Mouse (Mus musculus) cerebellum, postnatal 36 days (tissue): ENCODE results near the gene Gpa33.
"Not testable (repeated sequence)": the region's sequence is repeated elsewhere in the genome, so short reads cannot be mapped to it uniquely, and the experiment has no call there.

ENCODE experiments used
- DNase-seq, 2 experiments: peaks; one replicate each; pipeline ENCODE4 v3.0.0; 2021 to 2022; ENCODE audit warnings: mixed read lengths in 2 of 2

Gpa33 gene

DNA sequence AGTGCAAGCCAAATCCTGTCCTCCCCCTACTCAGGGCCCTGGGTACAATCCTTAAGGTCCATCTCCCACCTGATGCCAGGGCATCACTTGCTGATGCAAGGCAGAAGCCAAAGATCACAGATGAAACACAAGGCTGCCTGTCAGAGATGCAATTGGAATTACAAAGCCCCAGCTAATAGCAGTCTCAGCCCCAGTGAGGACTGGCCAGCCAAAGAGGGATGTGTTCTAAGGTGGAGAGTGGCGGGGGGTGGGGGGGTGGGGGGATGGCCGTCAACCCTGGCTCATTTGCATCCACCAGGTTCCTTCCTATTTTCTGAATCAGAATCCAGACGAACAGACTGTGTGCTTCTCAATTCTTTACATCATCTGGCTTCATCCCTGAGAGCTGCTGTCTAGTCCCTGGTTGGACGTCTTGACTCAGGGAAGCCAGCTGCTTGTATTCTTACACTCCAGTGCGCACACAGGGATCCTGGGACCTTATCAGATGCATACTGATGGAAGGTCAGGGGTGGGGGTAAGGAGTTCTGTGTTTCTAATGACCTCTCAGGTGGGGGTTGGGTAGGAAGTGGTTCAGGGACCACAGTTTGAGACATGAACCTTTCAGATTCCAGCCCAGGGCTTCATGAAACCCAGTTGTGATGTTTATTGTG lies 5.2 kb downstream of the Gpa33 start:
- DNase-seq = no peak

DNA sequence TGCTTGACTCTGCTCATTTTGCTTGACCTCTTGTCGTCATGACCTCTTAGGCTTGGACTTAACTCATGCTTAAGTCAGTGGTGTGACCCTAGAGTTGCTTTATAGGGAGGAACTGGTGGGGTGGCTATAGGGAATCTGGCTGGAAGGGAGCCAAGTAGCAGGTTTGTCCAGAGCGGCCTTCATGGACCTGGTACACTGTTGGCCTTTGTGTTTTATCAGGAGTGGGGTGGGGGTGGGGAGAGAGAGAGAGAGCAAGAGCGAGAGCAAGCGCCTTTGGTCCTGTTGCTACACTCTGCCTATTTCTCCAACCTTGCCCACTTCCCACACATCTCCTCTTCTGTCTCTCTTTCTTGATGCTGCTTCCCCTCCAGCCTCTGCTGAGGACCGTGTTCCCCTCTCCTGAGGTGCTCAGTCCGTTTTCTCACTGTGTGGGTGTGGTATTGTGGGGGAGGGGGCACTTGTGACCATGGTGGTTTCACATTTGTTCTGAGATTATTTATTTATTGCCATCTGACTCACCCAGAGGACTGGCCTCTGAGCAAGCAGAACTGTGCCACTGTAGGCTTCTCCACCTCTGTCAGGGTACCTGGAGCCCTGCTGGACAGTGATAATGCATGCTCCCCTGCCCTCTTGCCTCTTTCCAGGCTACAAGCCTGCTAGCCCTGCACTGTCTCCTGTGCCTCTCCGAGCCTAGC lies 7.4 kb downstream of the Gpa33 start:
- no peak for DNase-seq

DNA sequence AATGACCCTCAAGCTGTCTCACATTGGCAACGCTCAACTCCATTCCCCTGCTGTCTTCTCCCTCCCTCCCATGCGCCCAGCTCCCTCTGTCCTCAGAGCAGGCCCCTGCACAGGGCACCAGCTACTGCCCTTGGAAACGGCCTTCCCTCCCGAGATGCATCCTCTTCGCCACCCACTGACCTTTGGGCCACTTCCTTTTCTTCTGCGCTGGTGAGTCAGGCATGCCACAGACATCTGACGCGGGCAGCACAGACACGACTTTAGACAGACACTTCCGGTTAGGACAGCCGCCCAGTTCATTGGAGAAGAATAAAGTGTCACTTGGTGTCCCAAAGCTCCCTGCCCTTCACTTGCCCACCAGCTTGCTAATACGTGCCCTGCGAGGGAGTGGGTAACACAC lies 8.1 kb downstream of the Gpa33 start:
- DNase-seq = no peak

DNA sequence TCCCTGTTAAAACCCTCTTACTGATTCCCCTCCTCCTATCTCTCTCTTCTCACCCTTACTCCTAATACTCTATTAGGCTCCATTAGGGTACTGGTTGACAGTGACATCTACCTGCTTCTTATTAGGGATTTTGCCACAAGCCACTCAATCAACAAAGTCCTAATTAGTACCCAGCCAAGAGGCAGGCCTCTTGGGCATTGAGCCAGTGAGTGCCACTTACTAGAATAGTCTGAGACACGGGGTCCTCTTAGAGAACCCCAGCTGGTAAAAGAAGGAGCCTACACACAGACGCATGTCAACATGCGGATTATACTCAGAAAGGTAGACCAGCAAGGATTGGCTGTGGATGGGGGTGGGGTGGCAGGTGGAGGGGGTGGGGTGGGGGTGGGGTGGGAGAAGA lies 9.1 kb downstream of the Gpa33 start:
- no peak for DNase-seq

DNA sequence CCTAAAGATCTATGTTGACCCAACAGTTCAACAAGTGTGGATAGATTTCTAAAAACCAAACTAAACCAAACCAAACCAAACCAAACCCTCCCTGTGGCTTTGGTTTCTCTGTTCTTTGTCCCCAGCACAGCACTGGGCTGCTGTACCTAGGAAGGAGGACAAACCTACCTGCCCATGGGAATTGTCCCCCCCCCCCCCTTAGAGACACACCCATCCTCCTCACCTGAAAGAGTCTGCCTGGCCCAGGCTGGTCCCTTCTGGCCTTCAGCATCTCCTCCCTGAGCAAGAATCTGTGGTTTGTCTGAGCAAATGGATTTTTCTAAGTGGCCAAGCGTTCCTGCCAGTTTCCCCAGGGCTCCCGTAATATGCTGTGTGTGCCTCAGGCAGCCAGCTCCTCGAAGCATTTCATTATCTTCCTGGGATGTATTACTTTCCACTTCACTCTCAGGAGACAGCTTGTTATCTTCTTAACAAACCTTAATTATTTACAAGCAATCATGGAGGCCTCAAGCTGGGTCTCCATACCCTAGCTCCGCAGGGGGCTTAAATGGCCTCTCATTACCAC lies 9.7 kb downstream of the Gpa33 start:
- no peak for DNase-seq

DNA sequence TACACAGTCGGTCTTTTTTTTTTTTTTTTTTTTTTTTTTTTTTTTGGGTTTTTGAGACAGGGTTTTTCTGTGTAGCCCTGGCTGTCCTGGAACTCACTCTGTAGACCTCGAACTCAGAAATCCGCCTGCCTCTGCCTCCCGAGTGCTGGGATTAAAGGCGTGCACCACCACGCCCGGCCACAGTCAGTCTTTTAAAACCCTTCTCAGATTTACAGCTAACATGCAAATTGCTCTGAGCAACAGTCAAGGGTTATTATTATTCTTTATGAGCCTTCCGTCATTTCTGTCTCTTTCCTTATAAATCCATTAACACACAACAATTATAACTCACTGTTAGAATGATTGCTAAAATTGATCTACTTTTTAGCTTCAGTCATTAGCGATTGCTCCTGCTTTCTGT lies 11.8 kb downstream of the Gpa33 start:
- DNase-seq = not testable (repeated sequence)

DNA sequence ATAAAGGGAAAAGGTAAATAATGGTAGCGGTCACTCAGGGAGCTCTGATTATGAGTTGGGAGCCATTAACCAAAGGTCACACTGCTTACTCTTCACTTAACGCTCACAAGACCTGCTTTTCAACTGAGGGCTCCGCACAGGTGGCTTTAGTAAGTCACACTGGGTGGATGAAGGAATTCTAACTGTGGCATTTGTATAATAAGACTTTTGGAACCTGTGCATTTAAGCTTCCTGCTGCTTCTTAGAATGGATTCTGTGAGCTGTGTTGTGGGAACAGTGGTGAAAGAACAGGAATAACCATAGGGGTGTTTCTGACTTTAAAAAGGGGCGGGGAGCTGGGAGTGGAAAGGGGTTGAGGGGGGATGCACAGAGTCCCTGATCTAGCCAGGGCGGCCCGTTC lies 12.3 kb downstream of the Gpa33 start:
- DNase-seq = no peak

DNA sequence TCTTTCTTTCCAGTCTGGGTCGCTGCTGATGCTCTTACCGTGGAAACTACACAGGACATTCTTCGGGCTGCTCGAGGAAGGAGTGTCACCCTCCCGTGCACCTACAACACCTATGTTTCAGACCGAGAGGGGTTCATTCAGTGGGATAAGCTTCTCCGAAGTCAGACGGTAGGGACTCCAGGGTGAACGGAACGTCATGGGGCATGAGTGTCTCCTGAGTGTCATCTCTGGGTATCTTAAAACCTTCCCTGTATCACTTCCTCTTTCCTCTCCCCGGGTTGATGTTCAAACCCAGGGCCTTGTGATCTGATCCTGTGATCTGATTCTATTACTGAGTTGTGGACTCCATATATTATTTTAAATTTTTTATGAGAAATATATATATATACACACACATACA lies 16.6 kb downstream of the Gpa33 start:
- no peak for DNase-seq

DNA sequence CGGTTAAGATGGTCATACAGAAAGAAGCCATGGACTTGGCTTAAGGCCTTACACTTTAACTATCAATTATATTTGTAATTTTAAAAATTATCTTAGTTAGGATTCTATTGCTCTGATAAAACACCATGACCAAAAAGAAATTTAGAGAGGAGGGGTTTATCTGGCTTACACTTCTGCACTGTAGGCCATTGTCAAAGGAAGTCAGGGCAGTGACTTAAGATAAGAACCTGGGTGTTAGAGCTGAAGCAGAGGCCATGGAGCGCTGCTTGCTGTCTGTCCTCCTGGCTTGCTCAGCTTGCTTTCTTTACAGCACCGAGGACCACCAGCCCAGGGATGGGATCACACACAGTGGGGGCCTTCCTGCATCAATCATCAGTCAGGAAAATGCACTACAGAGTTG lies 17.6 kb downstream of the Gpa33 start:
- DNase-seq = no peak

DNA sequence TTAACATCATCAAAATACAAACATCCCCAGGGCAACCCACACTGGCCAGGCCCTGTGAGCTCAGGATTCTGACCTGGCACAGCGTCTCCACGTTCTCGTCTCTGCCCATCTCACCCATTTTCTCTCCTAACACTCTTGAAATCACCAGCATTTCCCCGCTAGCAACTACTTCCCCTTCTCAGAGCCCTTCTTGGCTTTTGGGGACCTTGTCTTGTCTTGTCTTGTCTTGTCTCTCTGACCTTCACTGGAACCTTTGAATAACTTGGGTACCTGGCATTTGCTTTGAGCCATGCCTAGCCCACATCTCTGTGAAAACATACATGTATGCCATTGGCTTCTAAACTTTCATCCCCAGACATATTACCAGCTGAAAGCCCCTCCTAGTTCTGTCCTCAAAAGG lies 19.4 kb downstream of the Gpa33 start:
- DNase-seq = no peak

DNA sequence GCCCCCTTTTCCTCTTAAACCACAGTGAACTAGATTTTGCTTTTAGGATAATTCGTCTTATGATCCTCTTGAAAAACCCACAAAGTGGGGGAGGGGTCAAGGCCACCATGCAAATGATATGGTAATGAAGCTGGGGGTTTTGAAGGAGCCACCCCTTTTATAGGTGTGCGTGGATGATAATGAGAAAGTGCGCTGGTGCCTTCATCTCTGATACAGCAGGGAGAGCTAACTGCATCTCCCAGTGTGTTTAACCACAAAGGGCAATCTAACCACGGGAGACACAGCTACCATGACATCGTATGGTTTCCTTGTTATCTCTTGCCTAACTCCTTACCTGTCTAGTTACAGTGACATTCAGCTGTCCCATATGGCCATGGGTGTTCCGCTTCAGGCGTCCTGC lies 20.0 kb downstream of the Gpa33 start:
- DNase-seq = no peak

DNA sequence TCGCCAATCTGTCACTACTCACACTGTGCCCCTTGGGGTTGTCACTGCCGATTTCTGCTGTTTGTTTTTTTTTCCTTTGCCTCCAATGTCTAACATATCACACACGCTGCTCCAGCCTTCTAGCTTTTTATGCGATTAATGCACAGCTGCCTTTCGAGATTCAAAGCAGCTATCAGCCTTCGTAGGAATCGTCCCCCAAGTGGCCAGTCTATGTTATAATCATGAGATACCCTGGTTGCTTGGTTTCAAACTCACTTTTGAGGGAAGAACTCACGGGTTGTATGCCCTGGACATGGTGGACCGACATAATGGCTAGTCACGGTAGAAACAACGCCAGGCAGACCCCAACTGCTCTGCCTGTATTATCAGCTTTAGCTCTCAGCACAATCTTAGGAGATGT lies 21.3 kb downstream of the Gpa33 start:
- DNase-seq = no peak

DNA sequence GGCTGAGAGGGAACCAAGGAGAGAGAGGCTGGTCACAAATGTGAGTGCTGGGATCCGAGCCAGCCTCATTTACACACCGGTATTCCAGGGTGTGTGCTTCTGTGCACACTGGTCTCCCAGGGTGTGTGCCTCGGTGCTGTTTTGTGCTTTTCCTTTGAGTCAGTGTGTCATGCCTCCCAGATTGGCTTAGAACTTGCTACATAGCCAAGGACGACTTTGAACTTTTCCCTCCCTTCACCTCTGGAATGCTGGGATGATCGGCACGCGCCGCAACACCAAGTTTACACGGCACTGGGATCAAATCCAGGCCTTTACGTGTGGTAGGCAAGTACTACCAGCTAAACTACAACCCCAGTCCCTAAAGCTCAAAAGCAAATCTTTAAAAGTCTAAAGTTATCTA lies 22.0 kb downstream of the Gpa33 start:
- DNase-seq = no peak

DNA sequence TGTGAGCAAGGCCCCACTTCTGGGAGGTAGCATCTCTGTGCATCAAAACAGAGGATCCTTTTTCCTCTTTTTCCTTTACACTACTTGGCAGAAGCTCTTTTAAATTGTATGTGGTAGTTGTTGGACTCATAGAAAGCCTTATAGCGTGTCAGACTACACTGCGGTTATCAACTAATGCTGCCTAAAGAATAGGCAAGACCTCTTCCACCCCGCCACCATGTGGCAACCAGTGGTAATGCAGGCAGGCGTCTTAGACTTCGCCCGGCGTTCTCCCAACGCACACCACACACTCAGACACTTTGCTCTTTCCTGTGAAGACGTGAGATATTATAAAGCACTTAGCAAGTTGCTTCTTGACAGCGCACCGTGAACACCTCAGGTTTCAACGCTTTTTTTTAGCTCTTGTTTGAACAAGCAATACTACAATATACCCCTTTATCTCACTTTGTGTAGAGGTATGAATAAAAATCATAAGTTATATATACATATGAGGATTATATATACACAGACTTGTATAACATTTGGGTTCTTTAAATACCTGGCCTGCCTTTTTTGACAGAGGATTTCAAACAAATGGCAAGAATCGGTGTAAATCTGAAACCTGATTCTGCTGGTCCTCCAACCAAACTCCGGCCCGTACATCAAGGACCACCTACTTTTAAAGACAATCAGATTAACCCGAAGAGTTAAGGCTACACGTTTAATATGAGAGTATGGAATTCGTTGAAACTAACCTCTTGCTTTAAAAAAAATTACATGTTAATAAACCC lies 23.5 kb downstream of the Gpa33 start:
- peak; percentile 88 for DNase-seq

DNA sequence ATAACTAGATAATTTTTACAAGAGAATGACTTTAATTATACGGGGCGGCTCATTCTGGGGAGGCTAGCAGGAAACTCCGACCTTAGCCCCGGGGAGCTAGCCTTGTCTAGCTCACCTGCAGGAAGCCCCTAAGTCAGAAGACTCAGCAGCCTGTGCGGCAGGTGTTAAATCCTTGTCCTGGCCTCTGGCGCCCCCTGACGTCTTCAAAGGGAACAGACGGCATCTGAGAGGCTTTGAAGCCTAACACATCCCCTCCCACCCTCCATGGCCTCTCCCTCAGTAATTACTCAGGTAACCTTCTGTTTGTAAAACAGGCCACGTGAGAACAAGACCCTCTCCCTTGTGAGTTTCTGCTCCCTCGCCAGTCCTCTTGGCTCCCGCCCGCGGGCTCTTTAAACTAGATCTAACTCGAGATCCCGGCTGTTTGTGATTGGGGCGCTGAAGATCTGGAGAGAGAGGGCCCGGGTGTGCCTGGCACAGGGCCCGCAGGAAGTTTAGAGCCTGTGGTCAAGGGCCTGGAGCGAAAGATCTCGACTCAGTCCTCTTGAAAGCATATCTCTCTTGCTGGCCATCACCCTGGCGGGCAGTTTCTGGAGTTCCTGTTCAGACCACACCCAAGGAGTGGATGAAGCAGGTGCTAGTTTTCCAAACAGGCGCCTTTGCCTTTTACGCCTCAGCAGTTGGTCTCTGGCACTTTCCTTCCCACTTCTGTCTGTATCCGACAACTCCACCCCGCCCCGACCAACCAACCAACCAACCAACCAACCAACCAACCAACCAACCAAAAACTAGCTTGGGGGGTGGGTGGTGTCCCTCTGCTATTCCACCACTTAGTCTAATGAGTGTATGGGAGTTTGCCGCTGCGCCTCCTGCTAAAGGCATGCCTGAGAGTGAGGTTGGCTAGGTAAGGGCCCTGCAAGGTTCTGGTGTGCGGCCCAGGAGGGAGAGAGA lies 24.4 kb downstream of the Gpa33 start:
- peak; percentile 80 to 82 for DNase-seq

DNA sequence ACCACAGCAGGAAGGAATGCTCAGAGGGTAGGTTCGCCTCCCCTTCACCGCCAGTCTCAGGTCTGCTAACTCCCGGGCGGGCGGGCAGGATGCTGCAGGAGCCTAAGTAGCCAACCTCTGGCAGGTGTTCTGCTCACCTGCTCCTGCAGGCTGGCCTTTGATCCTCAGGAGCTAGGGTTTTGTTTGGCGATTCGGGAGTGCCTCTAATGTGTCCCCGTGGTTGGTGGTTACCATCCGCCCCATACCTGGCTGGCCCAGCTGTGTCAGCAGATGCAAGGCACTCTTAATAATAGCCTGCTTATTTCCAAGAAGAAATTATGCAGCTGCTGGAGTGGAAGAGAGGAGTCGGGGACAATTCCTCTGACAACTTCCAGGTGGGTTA lies 25.1 kb downstream of the Gpa33 start:
- DNase-seq = no peak

DNA sequence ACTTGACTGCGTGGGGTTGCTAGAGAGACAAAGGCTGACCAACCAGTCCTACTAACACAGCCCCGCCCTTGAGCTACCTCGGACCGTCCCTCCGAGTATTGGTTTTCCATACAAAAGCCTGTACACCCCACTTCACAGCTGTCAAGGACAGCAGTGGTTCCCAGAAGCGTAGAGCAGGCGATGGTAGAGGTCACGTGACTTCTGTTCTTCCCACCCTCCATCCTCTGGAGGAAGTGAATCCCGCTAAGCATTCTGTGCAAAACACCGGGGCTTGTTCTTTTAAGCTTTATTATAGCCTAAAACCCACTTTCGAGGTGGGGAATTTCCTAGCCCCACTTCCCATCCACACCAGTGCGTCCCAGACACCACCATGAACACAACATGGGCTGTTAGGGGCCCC lies 27.7 kb downstream of the Gpa33 start:
- no peak for DNase-seq

DNA sequence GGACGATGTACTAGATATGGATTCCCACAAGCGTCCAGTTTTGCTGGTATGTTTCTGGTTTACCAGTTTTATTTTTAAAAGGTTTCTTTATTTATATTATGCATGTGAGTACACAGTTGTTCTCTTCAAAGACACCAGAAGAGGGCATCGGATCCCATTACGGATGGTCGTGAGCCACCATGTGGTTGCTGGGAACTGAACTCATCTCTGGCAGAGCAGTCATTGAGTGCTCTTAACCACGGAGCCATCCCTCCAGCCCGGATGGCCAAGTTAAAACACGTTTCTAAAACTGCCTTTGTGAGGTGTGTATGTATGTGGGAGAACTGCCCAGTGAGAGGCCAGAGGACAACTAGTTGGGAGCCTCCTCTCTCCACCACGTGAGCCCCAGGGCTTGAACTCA lies 28.6 kb downstream of the Gpa33 start:
- DNase-seq = no peak

DNA sequence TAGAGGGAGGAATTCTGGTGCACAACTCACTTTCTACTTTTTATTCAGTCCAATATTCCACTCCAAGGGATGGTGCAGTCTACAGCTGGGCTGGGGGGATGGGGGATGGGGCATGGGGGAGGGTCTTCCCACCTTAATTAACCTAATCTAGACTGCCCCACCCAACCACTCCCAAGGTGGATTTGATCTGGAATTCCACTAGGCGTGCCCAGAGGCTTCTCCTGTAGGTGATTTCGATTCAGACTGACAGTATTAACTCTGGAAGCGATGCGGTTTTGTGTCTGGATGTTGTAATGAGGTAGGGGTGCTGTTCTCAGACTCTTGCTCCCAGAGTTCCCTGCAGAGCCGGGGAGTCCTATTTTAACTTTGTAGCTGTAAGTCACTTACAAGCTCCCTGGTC lies 30.1 kb downstream of the Gpa33 start:
- DNase-seq = no peak

DNA sequence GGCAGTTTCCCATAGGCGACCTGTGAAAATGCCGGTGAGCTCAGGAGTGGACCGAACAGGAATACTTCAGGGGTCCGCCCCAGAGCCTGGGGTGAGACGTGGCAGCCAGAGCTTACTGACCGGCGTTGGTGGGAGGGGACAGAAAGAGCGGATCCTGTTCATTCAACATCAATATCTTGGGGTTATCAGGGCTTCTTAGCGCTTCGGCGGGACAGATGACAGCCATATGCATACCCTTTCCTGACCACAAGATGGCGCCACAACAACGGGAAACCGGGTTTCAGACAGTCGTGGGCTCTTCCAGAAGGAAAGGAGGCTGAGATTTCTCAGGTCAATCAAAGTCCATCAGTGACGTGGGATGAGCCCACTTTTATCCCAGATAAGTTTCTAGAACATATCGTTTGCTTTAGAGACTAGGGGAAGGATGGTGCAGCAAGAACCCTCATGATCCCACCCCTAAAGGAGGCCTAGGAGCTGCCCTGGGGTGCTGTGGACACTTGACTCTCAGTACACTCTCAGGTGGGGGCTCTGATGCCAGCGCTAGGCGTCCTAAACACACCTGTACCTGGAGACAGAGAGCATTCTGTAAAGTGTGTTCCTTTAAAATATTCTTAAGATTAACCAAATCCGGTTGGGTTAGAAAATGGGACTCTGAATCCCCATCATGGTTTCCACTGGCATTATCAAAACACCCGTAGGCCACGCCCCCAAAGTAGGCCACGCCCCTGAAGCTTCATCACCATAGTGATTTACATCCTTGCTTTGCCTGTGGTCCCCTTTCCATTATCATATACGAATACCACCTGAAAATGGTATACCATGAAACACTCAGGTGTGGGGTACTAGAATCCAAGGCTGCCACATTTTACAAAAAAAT lies 30.8 kb downstream of the Gpa33 start:
- peak; percentile 73 to 83 for DNase-seq

DNA sequence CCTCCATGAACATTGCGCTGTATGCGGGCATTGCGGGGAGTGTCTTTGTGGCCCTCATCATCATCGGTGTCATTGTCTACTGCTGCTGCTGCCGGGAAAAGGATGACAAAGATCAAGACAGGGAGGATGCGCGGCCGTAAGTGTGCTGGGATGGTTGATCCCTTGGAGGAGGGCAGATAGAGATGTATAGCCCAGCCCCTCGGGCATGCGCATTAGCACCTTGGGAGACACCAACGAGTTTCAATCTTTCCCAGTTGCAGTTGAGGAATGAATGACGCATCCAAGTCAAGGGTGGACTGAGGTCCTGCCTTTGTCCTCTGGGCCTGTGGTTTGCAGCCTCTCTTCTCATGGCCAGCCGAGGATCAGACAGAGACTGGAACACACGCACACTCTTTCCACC lies 34.5 kb downstream of the Gpa33 start:
- DNase-seq = no peak

DNA sequence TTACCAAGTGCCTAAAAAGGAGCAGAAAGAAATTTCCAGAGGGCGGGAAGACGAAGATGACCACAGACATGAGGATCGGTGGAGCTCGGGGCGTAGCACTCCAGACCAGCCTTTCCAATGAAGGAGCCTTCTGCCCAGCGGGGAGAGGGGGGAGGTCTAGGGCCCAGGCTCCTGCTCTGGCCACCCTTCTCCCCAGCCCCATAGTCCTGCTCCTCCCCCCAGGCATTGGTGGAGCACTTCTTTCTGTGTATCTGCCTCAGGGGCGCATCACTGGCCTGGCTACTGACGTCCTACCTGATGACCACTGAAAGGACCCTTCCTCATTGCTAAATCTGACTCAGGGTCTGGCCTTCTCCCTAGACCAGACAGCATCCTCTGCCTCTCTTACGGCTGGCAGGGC lies 35.1 kb downstream of the Gpa33 start:
- no peak for DNase-seq
